Mouse (Mus musculus) ES-E14 (cell line): Measurements from ENCODE around the gene Ckm. TPM values are rescaled to one million over a fixed set of nuclear protein-coding genes. Genes with fewer than 3 reads are reported as not detected.
A peak's percentile ranks its signal among the peaks of the same experiment; 100 is the strongest.

Experiments used
- DNase-seq: peaks from one replicate; pipeline ENCODE4 v3.0.0-alpha.2; 2013; ENCODE audit warnings: low read depth, low spot score
- H3K27ac ChIP-seq: 2 replicates; pipeline ENCODE4 v1.5.1; 2012; ENCODE audit warnings: low read depth, mild to moderate bottlenecking, low read length, moderate library complexity, mixed read lengths; ENCODE audit not compliant: poor library complexity, insufficient read depth, severe bottlenecking
- H3K36me3 ChIP-seq: 2 replicates; pipeline ENCODE4 v1.6.1; 2012; ENCODE audit warnings: mild to moderate bottlenecking, low read length, moderate library complexity, mixed read lengths; ENCODE audit not compliant: control insufficient read depth, poor library complexity, insufficient read depth, severe bottlenecking
- H3K4me1 ChIP-seq, 2 experiments: fragments of 150-350 bp in 1 of 2; sonication (generic) in 1 of 2; 2 replicates each; pipeline ENCODE4 v1.6.1; 2012; ENCODE audit warnings: low read length in 2 of 2, mild to moderate bottlenecking in 1 of 2, mixed read lengths in 1 of 2; ENCODE audit not compliant: control insufficient read depth in 2 of 2, insufficient read depth in 2 of 2, poor library complexity in 1 of 2
- H3K4me3 ChIP-seq, 2 experiments: fragments of 150-350 bp in 1 of 2; sonication (generic) in 1 of 2; 2 replicates each; pipeline ENCODE4 v1.5.1; 2012; ENCODE audit warnings: low read length in 2 of 2, low read depth in 1 of 2, mild to moderate bottlenecking in 1 of 2, mixed read lengths in 1 of 2; ENCODE audit not compliant: insufficient read depth in 1 of 2, poor library complexity in 1 of 2, severe bottlenecking in 1 of 2
- H3K9ac ChIP-seq: 2 replicates; pipeline ENCODE4 v1.6.1; 2012; ENCODE audit warnings: low read depth, mild to moderate bottlenecking, low read length, mixed read lengths; ENCODE audit not compliant: poor library complexity, insufficient read depth, severe bottlenecking
- H3K9me3 ChIP-seq: fragments of 150-350 bp; sonication (generic); 2 replicates; pipeline ENCODE4 v1.6.1; 2012; ENCODE audit warnings: low read depth, mild to moderate bottlenecking, low read length; ENCODE audit not compliant: control insufficient read depth, insufficient read depth
- CHD2 ChIP-seq: IDR thresholded peaks from 2 replicates; pipeline ENCODE4 v1.6.1; 2014; ENCODE audit warnings: mild to moderate bottlenecking, low read depth, low read length, inconsistent platforms
- HCFC1 ChIP-seq: IDR thresholded peaks from 2 replicates; pipeline ENCODE4 v1.6.1; 2012; ENCODE audit warnings: low read length, inconsistent platforms, borderline replicate concordance; ENCODE audit not compliant: insufficient read depth
- MAFK ChIP-seq: IDR thresholded peaks from 2 replicates; pipeline ENCODE4 v1.6.1; 2014; ENCODE audit warnings: mild to moderate bottlenecking, low read depth, low read length, inconsistent platforms; ENCODE audit not compliant: insufficient read depth
- ZC3H11A ChIP-seq: IDR thresholded peaks from 2 replicates; pipeline ENCODE4 v1.6.1; 2012; ENCODE audit warnings: low read depth, mild to moderate bottlenecking, inconsistent platforms, low read length, borderline replicate concordance
- ZNF384 ChIP-seq: IDR thresholded peaks from 2 replicates; pipeline ENCODE4 v1.6.1; 2012; ENCODE audit warnings: low read depth, low read length, inconsistent platforms
- in situ Hi-C, 2 experiments: fragments of 600-800 bp; cut with MboI; formaldehyde crosslinking; loops; one replicate each; pipeline ENCODE4 v1.15.1; 2025; ENCODE audit warnings: low sequenced_read_pairs in 2 of 2, inconsistent platforms in 1 of 2; ENCODE audit not compliant: unreplicated experiment in 2 of 2
- total RNA-seq: library from RNA; depleted of rRNA; stranded (reverse); fragments of 300-350 nt; gene quantifications from 2 replicates; pipeline ENCODE4 v1.2.3, GENCODE M21; 2012

Ckm gene
- total RNA-seq, 1 experiment, result 0.85 TPM

DNA sequence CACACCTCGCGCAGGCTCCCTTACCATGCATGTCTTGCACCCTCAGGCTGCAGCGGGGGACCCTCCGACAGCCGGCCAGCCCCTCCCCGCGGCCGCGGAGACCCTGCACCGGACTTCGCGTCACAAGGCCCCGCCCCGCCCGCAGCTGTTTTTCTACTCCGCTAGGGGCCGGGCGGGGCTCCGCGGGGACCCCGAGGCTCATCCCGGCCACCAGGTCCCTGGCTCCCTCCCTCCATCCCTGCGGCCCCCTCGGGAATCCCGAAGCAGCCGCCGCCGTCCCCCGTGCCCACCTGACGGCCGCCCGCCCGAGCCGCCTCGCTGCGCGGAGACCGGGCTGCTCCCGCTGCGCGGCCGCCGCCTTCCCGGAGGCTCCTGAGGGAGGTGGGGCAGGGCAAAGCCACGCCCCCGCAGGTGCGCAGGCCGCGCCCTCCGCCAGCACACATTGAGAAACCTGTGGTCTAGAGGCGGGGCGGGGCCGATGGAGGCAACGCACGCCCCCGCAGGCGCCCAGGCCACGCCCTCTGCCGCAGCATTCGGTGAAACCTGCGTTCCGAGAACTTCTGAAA lies 762 bp upstream of the Ckm start, which contains the start of gene Klc3:
Gene Klc3, minus strand, starts transcription at position 374 of the 566 bp plus-strand sequence.
- peaks cover 4 to 12% of the 10 kb centered on the region in 2 experiments; a peak in 3 of 4 replicates for H3K4me1 ChIP-seq
- no peaks in the 10 kb centered on the region for H3K9me3 ChIP-seq
- TF ChIP-seq CHD2, result no peak
- TF ChIP-seq HCFC1, result 0 out of 2 replicates have a peak, but pooled peaks have one; percentile 26
- H3K9ac ChIP-seq, result peak within 1 kb of the TSS; percentile 54
- H3K4me3 ChIP-seq, result peak within 1 kb of the TSS; percentile 66 to 91
- DNase-seq, result peak; percentile 61
- H3K36me3 ChIP-seq, result no peaks in the 10 kb centered on the region
- in situ Hi-C loops, result no loop called here
- no peak within 1 kb of the TSS for H3K27ac ChIP-seq

DNA sequence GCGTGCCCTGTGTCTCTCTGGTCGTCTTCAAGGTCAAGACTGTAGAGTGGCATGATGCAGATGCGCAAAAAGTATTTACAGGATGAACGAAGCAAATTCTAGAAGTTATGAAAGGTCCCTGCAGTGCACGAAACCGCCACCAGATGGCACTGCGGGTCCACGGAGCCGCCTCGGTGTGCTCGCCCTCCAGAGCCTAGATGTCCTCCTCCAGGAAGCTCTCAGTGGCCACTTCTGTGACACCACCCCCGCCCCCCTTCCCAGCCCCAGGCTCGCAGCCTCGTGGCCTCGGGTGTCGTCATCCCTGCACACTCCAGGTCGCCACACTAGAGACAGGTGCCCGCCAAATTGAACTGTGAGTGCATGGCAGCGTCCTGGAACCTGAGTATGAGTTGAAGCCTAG lies 841 bp downstream of the Ckm start:
- Histone ChIP-seq H3K4me1 (peaks cover 4 to 12% of the 10 kb centered on the region in 2 experiments; a peak in 3 of 4 replicates), H3K9ac (no peak overlapping the region), H3K27ac (no peak overlapping the region), H3K36me3 (no peaks in the 10 kb centered on the region), H3K4me3 (no peak overlapping the region), H3K9me3 (no peaks in the 10 kb centered on the region)
- in situ Hi-C loops, result no loop called here
- TF ChIP-seq ZC3H11A (peak; percentile 89; the same call in 1 of the 2 replicates), ZNF384 (no peak), HCFC1 (no peak), MAFK (no peak), CHD2 (no peak)
- peak; percentile 61 for DNase-seq

DNA sequence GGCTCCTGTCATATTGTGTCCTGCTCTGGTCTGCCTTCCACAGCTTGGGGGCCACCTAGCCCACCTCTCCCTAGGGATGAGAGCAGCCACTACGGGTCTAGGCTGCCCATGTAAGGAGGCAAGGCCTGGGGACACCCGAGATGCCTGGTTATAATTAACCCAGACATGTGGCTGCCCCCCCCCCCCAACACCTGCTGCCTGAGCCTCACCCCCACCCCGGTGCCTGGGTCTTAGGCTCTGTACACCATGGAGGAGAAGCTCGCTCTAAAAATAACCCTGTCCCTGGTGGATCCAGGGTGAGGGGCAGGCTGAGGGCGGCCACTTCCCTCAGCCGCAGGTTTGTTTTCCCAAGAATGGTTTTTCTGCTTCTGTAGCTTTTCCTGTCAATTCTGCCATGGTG lies 5.2 kb downstream of the Ckm start:
- no peak for DNase-seq
- H3K4me3 ChIP-seq, result no peak overlapping the region
- H3K9me3 ChIP-seq, result no peaks in the 10 kb centered on the region
- peaks cover 0 to 15% of the 10 kb centered on the region in 2 experiments; a peak in 2 of 4 replicates for H3K4me1 ChIP-seq
- TF ChIP-seq MAFK, result no peak
- no peak for TF ChIP-seq ZNF384
- TF ChIP-seq HCFC1, result no peak
- no peak for TF ChIP-seq ZC3H11A
- TF ChIP-seq CHD2, result no peak
- H3K36me3 ChIP-seq, result no peaks in the 10 kb centered on the region
- H3K27ac ChIP-seq, result no peak overlapping the region
- no peak overlapping the region for H3K9ac ChIP-seq
- in situ Hi-C loops, result loop anchor here in 1 of 2 experiments (10.0 kb wide), 1 partner anchor 65 kb away; no protein-coding TSS in a partner anchor

DNA sequence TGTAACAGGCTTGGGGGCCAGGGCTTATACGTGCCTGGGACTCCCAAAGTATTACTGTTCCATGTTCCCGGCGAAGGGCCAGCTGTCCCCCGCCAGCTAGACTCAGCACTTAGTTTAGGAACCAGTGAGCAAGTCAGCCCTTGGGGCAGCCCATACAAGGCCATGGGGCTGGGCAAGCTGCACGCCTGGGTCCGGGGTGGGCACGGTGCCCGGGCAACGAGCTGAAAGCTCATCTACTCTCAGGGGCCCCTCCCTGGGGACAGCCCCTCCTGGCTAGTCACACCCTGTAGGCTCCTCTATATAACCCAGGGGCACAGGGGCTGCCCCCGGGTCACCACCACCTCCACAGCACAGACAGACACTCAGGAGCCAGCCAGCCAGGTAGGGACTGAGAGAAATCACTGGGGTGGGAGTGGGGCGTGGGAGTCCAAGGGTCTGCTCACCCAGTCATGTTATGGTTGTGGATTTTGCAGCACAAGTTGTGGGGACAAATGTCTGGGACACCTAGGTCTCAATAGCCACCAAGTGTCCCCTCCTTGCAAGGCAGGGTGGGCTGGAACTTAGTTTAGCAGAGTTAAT lies 6.3 kb downstream of the Ckm start:
- no peak overlapping the region for H3K9ac ChIP-seq
- peaks cover 0 to 17% of the 10 kb centered on the region in 2 experiments; a peak in 2 of 4 replicates for H3K4me1 ChIP-seq
- no peaks in the 10 kb centered on the region for H3K9me3 ChIP-seq
- no peak for TF ChIP-seq ZNF384
- H3K4me3 ChIP-seq, result no peak overlapping the region
- in situ Hi-C loops, result loop anchor here in 1 of 2 experiments (10.0 kb wide), 1 partner anchor 64 kb away; no protein-coding TSS in a partner anchor
- H3K27ac ChIP-seq, result no peak overlapping the region
- H3K36me3 ChIP-seq, result no peaks in the 10 kb centered on the region
- no peak for DNase-seq

DNA sequence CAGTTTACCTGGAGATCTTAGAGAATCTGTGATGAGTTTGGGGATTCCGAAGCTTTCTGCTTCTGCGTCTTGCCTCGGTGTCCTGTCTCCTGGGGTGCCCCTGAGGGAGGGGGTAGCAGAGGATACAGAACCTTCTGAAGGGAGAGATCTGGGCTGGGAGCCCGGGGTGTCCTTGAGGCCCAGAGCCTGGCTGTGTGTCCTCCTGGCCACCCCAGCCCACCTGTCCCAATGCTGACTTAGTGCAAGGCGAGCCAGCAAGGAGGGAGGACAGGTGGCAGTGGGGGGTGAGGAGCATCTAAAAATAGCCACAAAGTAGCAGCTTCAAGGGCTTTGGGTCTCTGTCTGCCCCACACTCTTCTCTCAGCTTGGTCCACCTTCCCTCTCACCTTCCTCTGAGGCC lies 7.2 kb downstream of the Ckm start:
- Histone ChIP-seq H3K4me3 (no peak overlapping the region), H3K9me3 (no peaks in the 10 kb centered on the region), H3K36me3 (no peaks in the 10 kb centered on the region), H3K9ac (no peak overlapping the region), H3K4me1 (peaks cover 0 to 15% of the 10 kb centered on the region in 2 experiments; a peak in 1 of 4 replicates), H3K27ac (no peak overlapping the region)
- in situ Hi-C loops, result loop anchor here in 1 of 2 experiments (10.0 kb wide), 1 partner anchor 63 kb away; no protein-coding TSS in a partner anchor
- no peak for DNase-seq
- TF ChIP-seq ZNF384, result no peak
- no peak for TF ChIP-seq MAFK
- no peak for TF ChIP-seq CHD2
